Mouse (Mus musculus) myocyte (in vitro differentiated cells): ENCODE measurements around the gene Ckb. TPM values are rescaled to one million over a fixed set of nuclear protein-coding genes. Genes with fewer than 3 reads are reported as not detected.
"Not testable (repeated sequence)": the region's sequence is repeated elsewhere in the genome, so short reads cannot be mapped to it uniquely, and the experiment has no call there.

Experiments used
- H3K27me3 ChIP-seq: one replicate; pipeline ENCODE4 v1.6.1; 2011; ENCODE audit not compliant: control insufficient read depth, insufficient read depth, insufficient read length
- H3K36me3 ChIP-seq: one replicate; pipeline ENCODE4 v1.6.1; 2011; ENCODE audit not compliant: control insufficient read depth, insufficient read depth
- H3K4me2 ChIP-seq: one replicate; pipeline ENCODE4 v1.6.1; 2011; ENCODE audit warnings: low read depth, control low read depth
- H3K4me3 ChIP-seq: one replicate; pipeline ENCODE4 v1.5.1; 2011; ENCODE audit warnings: mild to moderate bottlenecking, control low read depth, moderate library complexity
- H3K79me2 ChIP-seq: one replicate; pipeline ENCODE4 v1.6.1; 2011; ENCODE audit not compliant: control insufficient read depth, insufficient read depth
- H3ac ChIP-seq: one replicate; pipeline ENCODE4 v1.6.1; 2011; ENCODE audit not compliant: control insufficient read depth, insufficient read length
- CEBPB ChIP-seq: IDR thresholded peaks from 2 replicates; pipeline ENCODE4 v1.6.1; 2011; ENCODE audit warnings: mild to moderate bottlenecking, moderate library complexity; ENCODE audit not compliant: poor library complexity, insufficient read depth, severe bottlenecking
- E2F4 ChIP-seq: IDR thresholded peaks from one replicate; pipeline ENCODE4 v1.6.1; 2011; ENCODE audit warnings: mild to moderate bottlenecking, control low read depth, moderate library complexity; ENCODE audit not compliant: insufficient read depth
- MAX ChIP-seq: IDR thresholded peaks from one replicate; pipeline ENCODE4 v1.6.1; 2011; ENCODE audit warnings: low read depth, mild to moderate bottlenecking, control low read depth
- MYOD1 ChIP-seq, 3 experiments: IDR thresholded peaks; one replicate each; pipeline ENCODE4 v1.6.1; 2011; ENCODE audit warnings: control low read depth in 2 of 3, low read depth in 2 of 3, mild to moderate bottlenecking in 2 of 3, moderate library complexity in 1 of 3; ENCODE audit not compliant: insufficient read length in 2 of 3, control insufficient read depth in 1 of 3
- MYOG ChIP-seq, 3 experiments: IDR thresholded peaks; one replicate each; pipeline ENCODE4 v1.6.1; 2011; ENCODE audit warnings: control low read depth in 2 of 3, low read depth in 2 of 3, mild to moderate bottlenecking in 2 of 3; ENCODE audit not compliant: insufficient read length in 2 of 3, control insufficient read depth in 1 of 3, insufficient read depth in 1 of 3
- POLR2A ChIP-seq: IDR thresholded peaks from one replicate; pipeline ENCODE4 v1.6.1; 2011; ENCODE audit warnings: low read depth, mild to moderate bottlenecking, control low read depth, moderate library complexity; ENCODE audit not compliant: insufficient read length
- POLR2AphosphoS2 ChIP-seq: IDR thresholded peaks from one replicate; pipeline ENCODE4 v1.6.1; 2011; ENCODE audit warnings: low read depth, control low read depth; ENCODE audit not compliant: insufficient read length
- REST ChIP-seq: IDR thresholded peaks from one replicate; pipeline ENCODE4 v1.6.1; 2011; ENCODE audit warnings: mild to moderate bottlenecking, control low read depth, moderate library complexity; ENCODE audit not compliant: insufficient read depth, insufficient read length
- SRF ChIP-seq: IDR thresholded peaks from one replicate; pipeline ENCODE4 v1.6.1; 2011; ENCODE audit warnings: low read depth; ENCODE audit not compliant: control insufficient read depth, insufficient read length
- TCF12 ChIP-seq: IDR thresholded peaks from one replicate; pipeline ENCODE4 v1.6.1; 2011; ENCODE audit warnings: mild to moderate bottlenecking, control low read depth; ENCODE audit not compliant: poor library complexity, insufficient read depth, severe bottlenecking
- TCF3 ChIP-seq: IDR thresholded peaks from one replicate; pipeline ENCODE4 v1.6.1; 2011; ENCODE audit warnings: low read depth, control low read depth; ENCODE audit not compliant: insufficient read length
- USF1 ChIP-seq: IDR thresholded peaks from one replicate; pipeline ENCODE4 v1.6.1; 2011; ENCODE audit warnings: low read depth, mild to moderate bottlenecking, control low read depth, moderate library complexity
- polyA plus RNA-seq: library from polyadenylated mRNA; unstranded; fragments of >200 nt; fragmentation: generic; extraction: Trizol; gene quantifications from one replicate; pipeline ENCODE4 v1.2.1, GENCODE M21; 2012; ENCODE audit warnings: missing spikeins

The Ckb gene
- polyA plus RNA-seq, 1 experiment: 670 TPM

GRCm38 (mm10) chr12:111665041-111665880, 6.9 kb downstream of the Ckb start:
- no peaks in the 10 kb centered on the region for H3K79me2 ChIP-seq
- H3K36me3 ChIP-seq: no peaks in the 10 kb centered on the region
- no peak overlapping the region for H3K4me3 ChIP-seq
- no peaks in the 10 kb centered on the region for H3K27me3 ChIP-seq
- H3K4me2 ChIP-seq: peak overlapping the region; percentile 70
- no peak overlapping the region for H3ac ChIP-seq
- TF ChIP-seq MYOG (IDR thresholded peaks at IDR 0.05; ENCODE audit: control insufficient read depth in 1 of 3, insufficient read depth in 1 of 3, insufficient read length in 2 of 3, low read depth in 2 of 3) (peak in 1 of 3 experiments; percentile 47), MYOD1 (IDR thresholded peaks at IDR 0.05; ENCODE audit: control insufficient read depth in 1 of 3, insufficient read length in 2 of 3, low read depth in 2 of 3) (peak in 2 of 3 experiments; percentile 13 to 68), POLR2AphosphoS2 (peak; percentile 39), REST (no peak), CEBPB (no peak)

- TF ChIP-seq E2F4: no peak
- TF ChIP-seq SRF: no peak
- peak; percentile 93 to 99 (median 99) for TF ChIP-seq MYOG (IDR thresholded peaks at IDR 0.05; ENCODE audit: control insufficient read depth in 1 of 3, insufficient read depth in 1 of 3, insufficient read length in 2 of 3, low read depth in 2 of 3)
- peak; percentile 98 for TF ChIP-seq TCF12
- peak; percentile 95 to 100 (median 100) for TF ChIP-seq MYOD1 (IDR thresholded peaks at IDR 0.05; ENCODE audit: control insufficient read depth in 1 of 3, insufficient read length in 2 of 3, low read depth in 2 of 3)
- TF ChIP-seq USF1: no peak
- TF ChIP-seq MAX: no peak
- peak; percentile 43 for TF ChIP-seq POLR2AphosphoS2
- no peak for TF ChIP-seq POLR2A
- TF ChIP-seq CEBPB: no peak
- TF ChIP-seq REST: no peak
- peak; percentile 95 for TF ChIP-seq TCF3
- Histone ChIP-seq H3K27me3 (no peaks in the 10 kb centered on the region), H3K36me3 (no peaks in the 10 kb centered on the region), H3K79me2 (no peaks in the 10 kb centered on the region), H3ac (no peak overlapping the region), H3K4me3 (no peak overlapping the region), H3K4me2 (peak overlapping the region; percentile 70)
Measured at GRCm38 (mm10) chr12:111664144-111664634, 7.9 kb downstream of the Ckb start.

GRCm38 (mm10) chr12:111663228-111664143, 8.7 kb downstream of the Ckb start:
- H3K4me2 ChIP-seq: peak overlapping the region; percentile 70
- no peaks in the 10 kb centered on the region for H3K36me3 ChIP-seq
- H3ac ChIP-seq: no peak overlapping the region
- H3K4me3 ChIP-seq: no peak overlapping the region
- no peaks in the 10 kb centered on the region for H3K79me2 ChIP-seq
- no peaks in the 10 kb centered on the region for H3K27me3 ChIP-seq
- TF ChIP-seq POLR2AphosphoS2: peak; percentile 24
- TF ChIP-seq MAX: no peak
- peak in 2 of 3 experiments; percentile 52 to 90 for TF ChIP-seq MYOG (IDR thresholded peaks at IDR 0.05; ENCODE audit: control insufficient read depth in 1 of 3, insufficient read depth in 1 of 3, insufficient read length in 2 of 3, low read depth in 2 of 3)
- TF ChIP-seq TCF12: peak; percentile 9
- peak in 2 of 3 experiments; percentile 89 to 92 for TF ChIP-seq MYOD1 (IDR thresholded peaks at IDR 0.05; ENCODE audit: control insufficient read depth in 1 of 3, insufficient read length in 2 of 3, low read depth in 2 of 3)

GRCm38 (mm10) chr12:111661554-111661953, 10.6 kb downstream of the Ckb start:
- H3ac ChIP-seq, H3K79me2 ChIP-seq, H3K27me3 ChIP-seq, H3K4me2 ChIP-seq, H3K36me3 ChIP-seq, H3K4me3 ChIP-seq: not testable (repeated sequence)

GRCm38 (mm10) chr12:111660628-111661027, 11.5 kb downstream of the Ckb start:
- no peaks in the 10 kb centered on the region for H3K79me2 ChIP-seq
- H3K4me2 ChIP-seq: no peak overlapping the region
- H3K36me3 ChIP-seq: peaks cover 2% of the 10 kb centered on the region
- no peaks in the 10 kb centered on the region for H3K27me3 ChIP-seq
- H3K4me3 ChIP-seq: no peak overlapping the region
- TF ChIP-seq TCF3: no peak
- TF ChIP-seq REST: no peak
- no peak for TF ChIP-seq SRF
- no peak for TF ChIP-seq MYOG (IDR thresholded peaks at IDR 0.05; ENCODE audit: control insufficient read depth in 1 of 3, insufficient read depth in 1 of 3, insufficient read length in 2 of 3, low read depth in 2 of 3)
- TF ChIP-seq POLR2A: no peak
- H3ac ChIP-seq: no peak overlapping the region
